Mouse (Mus musculus): ENCODE measurements at regions not wholly inside any gene's neighbourhood (a gene's known extent, or its start where the extent isn't known, plus 50 kb on each side); places are given as distances from the start of the nearest gene placed in this dataset.

DNA sequence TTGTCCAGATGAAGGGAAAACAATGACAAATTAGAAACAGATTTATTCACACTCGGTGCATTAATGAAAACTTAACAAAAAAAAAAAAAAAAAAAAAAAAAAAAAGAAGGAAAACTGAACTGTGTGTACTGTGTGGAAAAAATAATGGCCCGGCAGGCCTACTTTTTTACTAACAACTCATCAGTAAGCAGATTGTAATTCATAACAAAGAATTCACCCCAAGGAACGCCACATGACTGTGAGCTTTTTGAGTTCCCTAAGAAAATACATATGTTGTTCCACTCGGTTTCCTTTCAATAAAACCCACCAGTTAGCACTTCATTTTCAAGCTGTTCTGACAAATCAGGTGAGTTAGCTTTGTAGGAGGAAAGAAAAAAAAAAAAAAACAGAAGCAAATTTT, 254.4 kb upstream of the Tbx18 start:
- TF ChIP-seq CTCF (IDR thresholded peaks at IDR 0.05; ENCODE audit: extremely low read depth, insufficient read length, insufficient replicate concordance, low read depth, low read length): no peak
- no peak for TF ChIP-seq POLR2A (IDR thresholded peaks at IDR 0.05; ENCODE audit: low read depth, low read length)

All from small intestine, adult 2 months (tissue).